Mouse (Mus musculus): ENCODE results near the gene Vmn1r227. TPM values are rescaled to one million over a fixed set of nuclear protein-coding genes. Genes with fewer than 3 reads are reported as not detected.

The Vmn1r227 gene
- polyA plus RNA-seq (2016; fragmentation: Nextera tagmentation; extraction: Ambion mirVana), result not detected in 2 replicates

DNA sequence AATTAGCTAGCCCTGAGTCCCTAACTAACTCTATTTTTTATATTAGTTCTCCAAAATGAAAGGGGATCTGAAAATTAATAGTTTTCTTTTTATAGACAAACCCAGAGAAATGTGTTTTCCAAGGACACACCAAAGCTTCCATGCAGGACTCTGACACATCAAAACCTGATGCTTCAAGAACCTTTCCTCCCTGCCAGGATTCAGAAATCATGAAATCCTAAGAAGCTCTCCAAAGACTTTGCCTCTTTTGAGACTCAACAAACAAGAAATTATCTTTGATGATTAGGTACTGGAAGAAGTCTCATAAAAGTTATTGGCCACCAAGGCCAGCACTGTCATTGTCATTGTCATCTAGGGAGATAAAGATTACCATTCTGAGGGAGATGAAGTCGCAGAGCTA, at the start of gene Vmn1r227:
Vmn1r227 (plus strand) TSS at position 301 of the 400 bp plus-strand sequence.
- H3K4me1 ChIP-seq, result no peaks in the 10 kb centered on the region
- H3K27ac ChIP-seq, result no peak within 1 kb of the TSS
- no peak within 1 kb of the TSS for H3K4me3 ChIP-seq
- no peaks in the 10 kb centered on the region for H3K9me3 ChIP-seq (replicated peaks)
- H3K27me3 ChIP-seq (ENCODE audit: low read depth, poor library complexity, severe bottlenecking), result no peaks in the 10 kb centered on the region
- DNase-seq (ENCODE audit: low spot score), result no peak
- WGBS, result 51% methylated on average over 1 of the region's 1 CpGs
- no peaks in the 10 kb centered on the region for H3K36me3 ChIP-seq

DNA sequence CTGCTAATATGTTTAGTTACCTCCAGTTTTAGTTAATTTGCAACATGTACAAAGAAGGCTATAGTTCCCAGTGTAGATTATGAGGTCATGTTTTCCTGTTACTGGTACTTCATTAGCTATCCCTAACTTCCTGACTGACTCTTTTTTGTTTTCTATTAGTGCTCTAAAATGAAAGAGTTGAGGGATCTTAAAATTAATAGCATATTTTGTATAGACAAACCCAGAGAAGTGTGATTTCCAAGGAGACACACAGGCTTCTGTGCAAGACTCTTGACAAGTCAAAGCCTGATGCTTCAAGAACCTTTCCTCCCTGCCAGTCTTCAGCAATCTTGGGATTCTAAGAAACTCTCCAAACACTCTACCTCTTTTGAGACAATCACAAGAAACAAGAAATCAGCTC, 47.1 kb upstream of the Vmn1r227 start, which contains the start of gene Vmn1r226:
Vmn1r226 (plus strand) TSS at position 301 of the 400 bp plus-strand sequence.
- Histone ChIP-seq H3K4me3 (no peak within 1 kb of the TSS), H3K36me3 (no peaks in the 10 kb centered on the region), H3K27me3 (ENCODE audit: low read depth, poor library complexity, severe bottlenecking) (no peaks in the 10 kb centered on the region), H3K27ac (no peak within 1 kb of the TSS), H3K9me3 (replicated peaks) (no peaks in the 10 kb centered on the region), H3K4me1 (no peaks in the 10 kb centered on the region)
- DNase-seq (ENCODE audit: low spot score), result no peak

DNA sequence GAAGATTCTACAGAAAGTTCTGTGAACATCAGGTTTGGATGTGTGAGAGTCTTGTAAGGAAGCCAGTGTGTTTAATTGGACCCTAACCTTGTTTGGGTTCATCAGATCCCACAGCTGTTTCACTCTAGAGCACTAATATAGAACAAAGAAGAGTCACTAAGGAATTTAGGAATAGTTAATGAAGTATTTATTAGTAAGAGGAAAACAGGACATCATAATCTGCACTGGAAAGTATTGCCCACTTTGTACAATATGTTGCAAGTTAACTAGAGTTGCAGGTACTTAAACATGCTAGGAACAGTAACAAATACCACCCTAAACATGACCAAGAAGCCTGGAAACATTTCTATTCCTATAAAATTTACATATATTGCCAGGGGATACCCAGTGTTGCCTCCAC, 56.4 kb downstream of the Vmn1r227 start, which contains the start of gene Vmn1r228:
Vmn1r228 (minus strand) TSS at position 101 of the 400 bp plus-strand sequence.
- no peaks in the 10 kb centered on the region for H3K9me3 ChIP-seq (replicated peaks)
- no peak within 1 kb of the TSS for H3K4me3 ChIP-seq
- no peaks in the 10 kb centered on the region for H3K4me1 ChIP-seq
- no peaks in the 10 kb centered on the region for H3K36me3 ChIP-seq
- no peaks in the 10 kb centered on the region for H3K27me3 ChIP-seq (ENCODE audit: low read depth, poor library complexity, severe bottlenecking)
- DNase-seq (ENCODE audit: low spot score), result no peak
- H3K27ac ChIP-seq, result no peak within 1 kb of the TSS

Other genes with a start within 250 kb of the Vmn1r227 start
- gene Vmn2r108, start 248.5 kb upstream of the Vmn1r227 start, polyA plus RNA-seq (2016; fragmentation: Nextera tagmentation; extraction: Ambion mirVana), result not detected in 2 replicates
- gene Vmn1r225, start 231.7 kb upstream of the Vmn1r227 start, polyA plus RNA-seq (2016; fragmentation: Nextera tagmentation; extraction: Ambion mirVana), result not detected in 2 replicates
- not detected in 2 replicates for gene Vmn2r109, start 165.1 kb upstream of the Vmn1r227 start, polyA plus RNA-seq (2016; fragmentation: Nextera tagmentation; extraction: Ambion mirVana)
- not detected in 2 replicates for gene Vmn2r110, start 133.4 kb upstream of the Vmn1r227 start, polyA plus RNA-seq (2016; fragmentation: Nextera tagmentation; extraction: Ambion mirVana)
- gene Fpr-rs3, start 105.0 kb upstream of the Vmn1r227 start, polyA plus RNA-seq (2016; fragmentation: Nextera tagmentation; extraction: Ambion mirVana), result not detected in 2 replicates
- not detected in 2 replicates for gene Vmn1r226, start 47.0 kb upstream of the Vmn1r227 start, polyA plus RNA-seq (2016; fragmentation: Nextera tagmentation; extraction: Ambion mirVana)
- gene Vmn1r228, start 56.3 kb downstream of the Vmn1r227 start, polyA plus RNA-seq (2016; fragmentation: Nextera tagmentation; extraction: Ambion mirVana), result not detected in 2 replicates
- not detected in 2 replicates for gene Vmn1r229, start 81.7 kb downstream of the Vmn1r227 start, polyA plus RNA-seq (2016; fragmentation: Nextera tagmentation; extraction: Ambion mirVana)
- not detected in 2 replicates for gene Vmn1r230, start 110.6 kb downstream of the Vmn1r227 start, polyA plus RNA-seq (2016; fragmentation: Nextera tagmentation; extraction: Ambion mirVana)
- not detected in 2 replicates for gene Vmn1r231, start 175.2 kb downstream of the Vmn1r227 start, polyA plus RNA-seq (2016; fragmentation: Nextera tagmentation; extraction: Ambion mirVana)
- not detected in 2 replicates for gene Vmn1r232, start 189.9 kb downstream of the Vmn1r227 start, polyA plus RNA-seq (2016; fragmentation: Nextera tagmentation; extraction: Ambion mirVana)
- 432 and 440 TPM in 2 replicates for gene Ppp2r1a, start 215.5 kb downstream of the Vmn1r227 start, polyA plus RNA-seq (2016; fragmentation: Nextera tagmentation; extraction: Ambion mirVana)